Mouse (Mus musculus): ENCODE data around the gene Agap2.

Gene Agap2

GRCm38 (mm10) chr10:127075080-127075479 lies at the start of gene Agap2:
TSS of gene Agap2 (plus strand) at chr10:127075284.
- POLR2A ChIA-PET: interaction anchor here in 3 of 4 experiments (0.5 to 2.7 kb wide), 10 partner anchors 8 to 105 kb away, joined by 3 to 23 read pairs (median 6); partner anchors contain the start of gene Cdk4 (in 3 of the 3)
- CTCF ChIA-PET: interaction anchor here in 3 of 4 experiments (0.5 to 2.5 kb wide), 23 partner anchors 9 to 1625 kb away, joined by 3 to 8 read pairs (median 4); partner anchors contain the start of genes Atp23 (in 1 of the 3), Cdk4 (in 1 of the 3), Cyp27b1 (in 1 of the 3) and Gli1 (in 1 of the 3)

- CTCF ChIA-PET: interaction anchor here (0.5 to 1.4 kb wide), 15 partner anchors 10 to 1920 kb away, joined by 3 to 8 read pairs (median 3); partner anchors contain the start of genes Agap2 (in 1 of the 4) and Eef1akmt3 (in 1 of the 4)
- POLR2A ChIA-PET: interaction anchor here in 3 of 4 experiments (0.6 to 1.9 kb wide), 20 partner anchors 9 to 169 kb away, joined by 3 to 7 read pairs (median 3); partner anchors contain the start of genes Eef1akmt3 (in 3 of the 3), Cdk4 (in 2 of the 3) and Mettl1 (in 2 of the 3)
Measured at GRCm38 (mm10) chr10:127030336-127031296, 44.5 kb upstream of the Agap2 start, which contains the start of gene Tsfm. TSS of gene Tsfm (minus strand) at chr10:127030840.

GRCm38 (mm10) chr10:127033301-127033741 lies 41.8 kb upstream of the Agap2 start:
- CTCF ChIA-PET: interaction anchor here in 1 of 4 experiments (0.7 kb wide), 1 partner anchor 85 kb away, joined by 3 read pairs; no protein-coding TSS in a partner anchor
- POLR2A ChIA-PET: interaction anchor here in 1 of 4 experiments (1.2 kb wide), 2 partner anchors 15 to 117 kb away, joined by 3 to 5 read pairs; no protein-coding TSS in a partner anchor

GRCm38 (mm10) chr10:127036273-127036672 lies 38.8 kb upstream of the Agap2 start:
- ChIA-PET CTCF (interaction anchor here in 1 of 4 experiments (0.5 kb wide), 1 partner anchor 187 kb away, joined by 4 read pairs; no protein-coding TSS in a partner anchor), POLR2A (no interaction called here)

GRCm38 (mm10) chr10:127037641-127038040 lies 37.4 kb upstream of the Agap2 start:
- POLR2A ChIA-PET: interaction anchor here (0.6 to 1.5 kb wide), 4 partner anchors 9 to 134 kb away, joined by 3 to 4 read pairs (median 3); no protein-coding TSS in a partner anchor

DNA sequence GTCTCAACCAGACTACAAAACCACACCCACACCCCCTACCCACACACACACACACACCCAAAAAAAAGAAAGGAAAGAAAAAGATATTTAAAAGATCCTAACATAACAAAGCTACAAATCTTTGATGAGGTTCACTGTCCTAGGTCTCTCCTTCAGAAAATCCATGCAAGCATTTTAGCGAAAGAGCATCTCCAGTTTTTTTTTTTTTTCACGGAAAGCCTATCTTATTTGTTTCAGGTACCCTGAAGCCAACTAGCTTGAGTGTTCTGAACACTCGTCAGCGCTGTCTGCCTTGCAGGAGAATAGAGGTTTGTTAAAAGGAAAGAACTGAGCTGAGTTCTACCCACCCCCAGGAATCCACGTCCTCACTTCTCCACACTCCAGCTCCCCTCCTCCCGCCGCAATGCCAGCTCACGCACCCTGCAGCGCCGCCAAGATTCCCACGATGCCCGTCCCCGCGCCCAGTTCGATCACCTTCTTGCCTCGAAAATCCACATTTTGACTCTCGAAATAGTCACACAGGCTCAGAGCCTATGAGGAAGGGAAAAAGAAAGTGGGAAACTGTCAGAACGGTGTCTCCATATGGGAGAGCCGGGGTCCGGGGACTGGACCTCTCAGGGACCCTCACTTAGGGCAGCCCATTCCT lies 34.4 kb upstream of the Agap2 start:
- ChIA-PET CTCF (interaction anchor here (0.5 to 3.9 kb wide), 12 partner anchors 8 to 473 kb away, joined by 3 to 26 read pairs (median 4); partner anchors contain the start of genes Cdk4 (in 1 of the 4), Cyp27b1 (in 1 of the 4) and Tsfm (in 1 of the 4)), POLR2A (interaction anchor here (0.6 to 3.2 kb wide), 32 partner anchors 9 to 1691 kb away, joined by 3 to 18 read pairs (median 4); partner anchors contain the start of genes Cdk4 (in 2 of the 4) and Tsfm (in 1 of the 4))

More at GRCm38 (mm10) chr10:127037641-127038040, 37.4 kb upstream of the Agap2 start:
- CTCF ChIA-PET: interaction anchor here in 1 of 4 experiments (0.9 kb wide), 1 partner anchor 20 kb away, joined by 4 read pairs; no protein-coding TSS in a partner anchor

- ChIA-PET POLR2A (interaction anchor here (0.6 to 3.2 kb wide), 41 partner anchors 10 to 1690 kb away, joined by 3 to 18 read pairs (median 4); partner anchors contain the start of genes Cdk4 (in 3 of the 4), March9 (in 1 of the 4) and Tsfm (in 1 of the 4)), CTCF (interaction anchor here in 3 of 4 experiments (0.6 to 3.9 kb wide), 10 partner anchors 11 to 124 kb away, joined by 3 to 26 read pairs (median 3); partner anchors contain the start of genes Tsfm (in 2 of the 3), B4galnt1 (in 1 of the 3) and Cdk4 (in 1 of the 3))
Measured at GRCm38 (mm10) chr10:127041274-127041766, 33.8 kb upstream of the Agap2 start, which contains the start of the genes Mettl1 and Eef1akmt3. TSS of gene Mettl1 (plus strand) at chr10:127041414. TSS of gene Eef1akmt3 (minus strand) at chr10:127041513.

DNA sequence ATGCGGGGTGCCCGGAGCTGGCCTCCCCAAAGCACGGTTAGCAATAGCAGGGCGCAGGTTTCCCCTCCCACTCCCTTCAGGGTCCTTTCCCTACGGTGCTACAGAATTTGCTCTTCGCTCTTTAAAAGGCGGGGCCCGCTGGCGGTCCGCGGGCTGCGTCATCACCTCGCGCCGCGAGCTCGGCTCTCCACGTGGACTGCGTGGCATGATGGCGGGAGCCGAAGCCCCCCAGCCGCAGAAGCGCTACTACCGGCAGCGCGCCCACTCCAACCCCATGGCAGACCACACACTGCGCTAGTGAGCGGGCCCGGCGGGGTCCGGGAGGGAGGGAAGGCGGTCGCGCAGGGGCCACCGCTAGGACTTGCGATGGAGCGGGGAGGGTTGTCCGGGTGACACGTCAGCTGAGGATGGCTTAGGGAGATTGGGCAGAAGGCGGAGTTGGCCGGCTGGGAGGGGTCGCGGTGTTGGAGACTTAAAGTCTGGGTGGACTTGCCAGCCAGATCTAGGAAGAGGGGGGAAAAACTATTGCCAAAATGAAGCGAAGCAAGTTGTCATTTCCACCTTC lies 33.2 kb upstream of the Agap2 start:
- CTCF ChIA-PET: interaction anchor here in 3 of 4 experiments (0.6 to 3.9 kb wide), 9 partner anchors 12 to 270 kb away, joined by 3 to 26 read pairs (median 3); partner anchors contain the start of genes B4galnt1 (in 1 of the 3), Cdk4 (in 1 of the 3), Mars (in 1 of the 3) and Tsfm (in 1 of the 3)

DNA sequence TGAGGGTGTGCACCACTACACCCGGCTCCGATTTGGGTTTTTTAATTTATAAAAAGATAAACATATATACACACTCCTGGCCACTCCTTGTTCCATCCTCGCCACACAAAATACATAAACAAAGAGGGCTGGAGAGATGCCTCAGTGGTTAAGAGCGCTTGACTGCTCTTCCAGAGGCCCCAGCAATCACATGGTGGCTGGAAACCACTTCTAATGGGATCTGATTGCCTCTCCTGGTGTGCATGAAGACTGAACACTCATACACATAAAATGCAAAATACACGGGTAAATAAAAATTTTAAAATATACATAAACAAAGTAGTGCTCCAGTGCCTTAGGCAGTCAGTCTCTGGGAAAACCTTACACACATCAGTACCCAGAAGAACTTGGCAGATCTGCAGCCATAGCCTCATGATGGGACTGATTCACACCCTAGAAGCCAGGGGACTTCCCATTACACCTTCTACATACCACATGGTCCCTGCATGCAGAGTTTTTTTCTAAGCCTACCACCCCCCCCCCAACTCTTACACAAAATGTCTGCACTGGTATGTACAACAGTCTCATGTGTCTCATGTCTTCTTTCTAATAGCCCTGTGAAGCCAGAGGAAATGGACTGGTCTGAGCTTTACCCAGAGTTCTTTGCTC lies 32.5 kb upstream of the Agap2 start:
- ChIA-PET POLR2A (interaction anchor here (0.6 to 3.2 kb wide), 16 partner anchors 10 to 284 kb away, joined by 3 to 18 read pairs (median 3); partner anchors contain the start of genes Agap2 (in 1 of the 4) and Cdk4 (in 1 of the 4)), CTCF (interaction anchor here in 3 of 4 experiments (0.7 to 3.9 kb wide), 7 partner anchors 15 to 270 kb away, joined by 3 to 26 read pairs (median 4); partner anchors contain the start of genes Cdk4 (in 1 of the 3) and Mars (in 1 of the 3))

More for the DNA sequence above, 33.2 kb upstream of the Agap2 start:
- POLR2A ChIA-PET: interaction anchor here (0.6 to 3.2 kb wide), 38 partner anchors 10 to 1690 kb away, joined by 3 to 18 read pairs (median 3); partner anchors contain the start of genes Cdk4 (in 3 of the 4), Agap2 (in 1 of the 4), March9 (in 1 of the 4) and Tsfm (in 1 of the 4)

GRCm38 (mm10) chr10:127043187-127043586 lies 31.9 kb upstream of the Agap2 start:
- ChIA-PET CTCF (interaction anchor here in 2 of 4 experiments (0.5 to 3.9 kb wide), 3 partner anchors 15 to 127 kb away, joined by 4 to 26 read pairs (median 7); no protein-coding TSS in a partner anchor), POLR2A (interaction anchor here (0.6 to 3.2 kb wide), 8 partner anchors 12 to 136 kb away, joined by 3 to 18 read pairs (median 3); partner anchors contain the start of genes Cdk4 (in 2 of the 4) and Agap2 (in 1 of the 4))

GRCm38 (mm10) chr10:127047954-127048353 lies 27.1 kb upstream of the Agap2 start, which contains the start of gene Cyp27b1:
TSS of gene Cyp27b1 (plus strand) at chr10:127048250.
- POLR2A ChIA-PET: interaction anchor here (0.6 to 2.3 kb wide), 15 partner anchors 10 to 119 kb away, joined by 3 to 8 read pairs (median 5); partner anchors contain the start of genes Cdk4 (in 3 of the 4), March9 (in 1 of the 4) and Tspan31 (in 1 of the 4)
- CTCF ChIA-PET: interaction anchor here (0.9 to 2.3 kb wide), 9 partner anchors 8 to 147 kb away, joined by 3 to 19 read pairs (median 4); partner anchors contain the start of genes Agap2 (in 1 of the 4) and March9 (in 1 of the 4)

GRCm38 (mm10) chr10:127048608-127049394 lies 26.3 kb upstream of the Agap2 start:
- ChIA-PET CTCF (interaction anchor here (1.2 to 2.3 kb wide), 8 partner anchors 9 to 130 kb away, joined by 3 to 19 read pairs (median 4); partner anchors contain the start of genes Agap2 (in 1 of the 4) and March9 (in 1 of the 4)), POLR2A (interaction anchor here (0.5 to 2.3 kb wide), 17 partner anchors 9 to 97 kb away, joined by 3 to 8 read pairs (median 4); partner anchors contain the start of genes Cdk4 (in 3 of the 4), March9 (in 1 of the 4), Tsfm (in 1 of the 4) and Tspan31 (in 1 of the 4))

GRCm38 (mm10) chr10:127049395-127050118 lies 25.5 kb upstream of the Agap2 start:
- POLR2A ChIA-PET: interaction anchor here (0.5 to 1.8 kb wide), 16 partner anchors 8 to 320 kb away, joined by 3 to 10 read pairs (median 3); partner anchors contain the start of genes Cdk4 (in 1 of the 4), Tsfm (in 1 of the 4) and Tspan31 (in 1 of the 4)
- CTCF ChIA-PET: interaction anchor here in 3 of 4 experiments (1.2 to 2.0 kb wide), 4 partner anchors 9 to 131 kb away, joined by 3 to 19 read pairs (median 6); partner anchors contain the start of gene March9 (in 1 of the 3)

Measured in embryonic stem cell, embryonic (primary cell).